Mouse (Mus musculus) lung, postnatal 14 days (tissue): ENCODE results near the gene Got1.
A peak's percentile ranks its signal among the peaks of the same experiment; 100 is the strongest.

Experiments
- DNase-seq: peaks from one replicate; pipeline ENCODE4 v3.0.0; 2021

Got1 gene

DNA sequence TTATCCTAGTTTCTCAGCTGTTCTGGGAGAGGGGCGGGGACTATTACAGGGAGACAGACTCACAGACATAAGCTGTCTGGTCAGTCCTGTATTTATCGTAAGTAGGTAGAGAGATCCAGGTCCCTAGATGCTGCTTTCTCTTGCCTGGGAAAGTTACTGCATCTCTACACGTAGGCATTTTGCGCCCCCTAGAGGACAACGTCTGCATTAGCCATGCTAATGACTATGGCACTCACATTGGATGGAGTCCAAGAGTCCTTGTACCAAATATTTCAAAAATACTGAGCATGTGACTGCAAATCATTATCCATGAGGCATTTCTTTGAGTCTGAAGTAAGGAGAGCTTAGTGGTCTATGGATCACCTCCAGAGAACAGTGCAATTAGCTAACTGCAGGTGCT, 45.5 kb downstream of the Got1 start:
- peak; percentile 62 for DNase-seq

DNA sequence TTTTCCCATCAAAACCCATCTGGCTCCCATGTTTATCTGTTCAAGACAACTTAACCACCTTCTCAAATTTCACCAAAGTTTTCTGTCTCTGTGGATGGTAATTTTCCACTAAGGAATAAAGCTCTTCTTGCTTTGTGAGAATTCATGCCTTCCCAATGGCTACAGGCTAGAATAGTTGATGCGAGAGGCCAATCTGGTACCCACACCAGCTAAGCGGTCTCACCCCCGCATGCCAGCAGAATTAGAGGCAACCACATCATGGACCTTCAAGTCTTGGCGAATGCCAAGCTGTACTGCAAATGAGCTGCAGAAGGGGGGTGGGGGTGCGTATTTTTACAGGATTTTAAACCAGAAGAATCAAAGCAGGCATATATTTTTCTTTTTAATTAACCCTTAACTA, 47.0 kb downstream of the Got1 start:
- DNase-seq = no peak

DNA sequence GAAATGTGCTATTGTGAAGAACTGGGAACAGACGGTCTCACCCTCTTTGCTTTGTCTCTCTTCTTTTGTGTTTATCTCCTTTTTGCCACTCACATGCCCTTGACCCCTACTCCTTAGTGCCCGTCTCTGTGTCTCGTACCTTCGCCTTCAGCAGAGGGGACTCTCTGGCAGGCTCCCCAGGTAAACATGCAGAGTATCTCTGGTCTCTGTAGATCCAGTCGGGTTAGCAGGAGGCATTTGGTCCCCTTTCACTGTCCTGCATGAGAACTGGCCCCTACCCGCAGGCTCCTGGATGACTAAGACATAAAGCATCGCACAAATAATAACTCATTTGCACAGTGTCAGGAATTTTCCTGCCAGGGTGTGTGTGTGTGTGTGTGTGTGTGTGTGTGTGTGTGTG, 48.3 kb downstream of the Got1 start:
- no peak for DNase-seq

DNA sequence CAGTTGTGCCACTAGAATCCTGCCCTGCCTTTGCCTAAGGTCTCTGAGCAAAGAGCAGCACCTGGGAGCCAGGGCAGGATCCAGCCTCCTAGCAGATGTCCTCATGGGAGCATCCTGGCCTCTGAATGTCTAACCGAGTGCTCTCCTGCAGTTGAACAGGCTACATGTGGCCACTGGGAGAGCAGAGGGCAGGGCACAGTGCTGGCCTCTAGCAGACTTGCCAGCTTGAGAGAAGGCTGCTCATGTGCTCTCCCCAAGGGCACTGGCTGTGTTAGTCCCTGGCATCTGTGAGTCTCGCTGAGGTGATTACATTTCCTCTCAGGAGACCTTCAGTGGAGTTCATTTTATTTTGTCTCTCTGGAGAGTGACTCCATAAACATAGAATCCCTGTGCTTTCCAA, 48.8 kb downstream of the Got1 start:
- DNase-seq = no peak

DNA sequence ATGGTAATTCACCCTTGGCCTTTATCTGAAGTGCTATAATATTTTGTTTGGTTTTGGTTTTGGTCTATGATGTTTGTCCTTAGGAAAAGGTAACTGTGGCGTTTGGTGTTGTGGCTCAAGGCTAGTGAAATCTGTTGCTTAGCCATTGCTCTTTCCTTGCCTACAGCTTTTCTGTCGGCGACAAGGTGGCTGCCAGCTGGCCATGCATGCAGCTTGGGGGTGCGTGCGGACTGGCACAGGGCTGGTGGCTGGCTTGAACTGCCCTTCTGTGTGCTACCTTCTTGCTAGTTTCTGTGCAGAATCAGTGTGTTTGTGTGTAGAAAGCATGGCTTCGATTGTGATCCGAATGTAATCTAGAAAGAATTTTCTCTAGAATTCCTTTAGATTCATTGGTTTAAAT, 51.6 kb downstream of the Got1 start:
- no peak for DNase-seq

DNA sequence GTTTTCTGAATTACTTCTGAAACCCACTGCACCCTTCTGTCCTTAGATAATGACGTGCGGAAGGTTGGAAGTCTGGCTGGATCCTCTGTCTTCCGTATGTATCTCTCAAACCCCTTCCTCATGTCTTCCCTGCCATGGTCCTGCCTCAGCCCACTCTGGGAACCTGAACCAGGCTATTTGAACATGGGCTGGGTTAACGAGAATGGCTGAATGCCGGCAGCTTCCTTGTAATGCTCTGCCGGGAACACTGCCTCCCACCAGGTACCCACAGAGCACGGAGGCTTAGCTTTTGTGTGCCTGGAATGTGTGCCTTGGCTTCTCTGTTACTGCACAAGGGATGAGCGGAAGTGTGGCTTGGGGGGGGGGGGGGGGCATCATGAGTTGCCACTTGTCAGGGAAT, 52.1 kb downstream of the Got1 start:
- no peak for DNase-seq

DNA sequence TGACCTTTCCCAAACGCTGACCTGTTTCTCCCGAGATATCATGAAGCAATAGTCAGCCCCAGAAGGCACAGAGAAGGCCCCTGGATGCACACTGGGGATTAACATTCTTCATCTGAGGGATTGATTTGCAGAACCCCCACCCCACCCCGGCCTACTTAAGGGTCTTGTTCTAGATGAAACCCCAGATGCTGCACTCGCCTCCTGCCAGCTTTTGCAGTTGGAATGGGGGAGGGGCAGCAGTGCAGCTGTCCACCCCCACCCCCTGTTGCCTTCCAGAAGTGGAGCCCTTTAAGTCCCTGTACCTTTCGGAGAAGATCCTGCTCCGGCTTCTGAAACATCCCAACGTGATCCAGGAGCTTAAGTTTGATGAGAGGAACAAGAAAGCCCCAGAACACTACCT, 55.1 kb downstream of the Got1 start:
- no peak for DNase-seq

DNA sequence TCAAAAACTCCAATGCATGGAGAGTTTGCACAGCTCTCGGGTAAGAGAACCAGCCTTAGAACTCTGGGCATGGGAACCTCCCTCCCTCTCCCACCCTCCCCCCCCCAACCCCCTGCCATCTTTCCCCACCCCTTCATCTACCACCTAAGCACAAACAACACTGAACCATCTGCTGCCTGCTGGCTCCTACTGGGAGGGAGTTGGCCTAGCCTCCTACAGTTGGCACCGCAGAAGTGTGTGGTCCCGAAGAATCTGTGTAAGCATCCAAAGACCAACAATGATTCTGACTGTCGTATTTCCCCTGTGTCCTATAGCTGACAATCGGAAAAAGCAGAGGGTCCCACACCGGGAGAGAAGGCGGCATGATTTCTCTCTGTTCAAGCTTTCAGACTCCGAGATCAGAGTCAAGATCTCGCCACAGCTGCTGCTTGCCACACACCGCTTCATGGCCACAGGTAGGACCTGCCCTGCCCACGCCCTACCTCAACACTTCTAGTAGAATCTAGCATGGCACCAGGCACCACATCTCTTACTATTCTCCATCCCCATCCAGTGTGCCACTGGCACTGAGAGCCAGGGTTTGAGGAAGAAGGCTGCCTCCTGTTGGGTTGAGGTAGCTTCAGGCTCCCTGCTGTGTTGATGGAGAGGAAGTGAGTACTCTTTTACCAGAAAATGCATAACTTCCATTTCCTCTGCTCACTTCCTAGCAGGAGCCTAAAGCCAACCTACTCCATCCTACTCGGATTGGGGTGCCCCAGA, 56.3 kb downstream of the Got1 start:
- DNase-seq = no peak

DNA sequence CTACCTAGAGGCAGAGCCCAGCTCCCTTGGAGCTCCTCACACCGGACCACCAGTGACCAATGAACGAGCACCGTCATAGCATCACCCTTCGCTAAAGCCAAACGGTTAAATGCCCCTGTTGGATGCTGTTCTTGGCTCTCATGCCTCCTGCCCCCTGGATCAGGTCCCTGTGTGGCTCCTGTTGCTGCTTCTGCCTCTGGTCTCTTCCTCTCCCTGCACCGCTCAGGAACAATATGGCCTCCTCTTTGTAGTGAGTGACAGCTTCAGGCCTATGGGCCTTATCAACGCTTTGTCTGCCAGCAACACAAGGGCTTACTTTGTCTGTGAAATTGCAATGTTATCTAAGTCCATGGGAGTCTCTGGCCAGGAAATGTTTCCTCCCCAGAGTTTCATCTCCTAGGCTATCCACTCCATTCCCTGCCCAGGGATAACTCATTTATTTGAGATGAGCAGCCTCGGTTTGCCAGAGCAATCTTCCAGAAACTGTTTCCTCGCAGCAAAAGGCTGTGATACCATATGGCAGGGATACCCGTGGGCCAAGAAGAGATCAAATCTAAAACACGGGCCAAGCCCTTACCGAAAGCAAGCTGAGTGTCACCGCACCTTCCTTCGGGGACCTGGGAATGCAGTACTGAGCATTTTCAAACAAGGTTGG, 58.7 kb downstream of the Got1 start:
- no peak for DNase-seq

DNA sequence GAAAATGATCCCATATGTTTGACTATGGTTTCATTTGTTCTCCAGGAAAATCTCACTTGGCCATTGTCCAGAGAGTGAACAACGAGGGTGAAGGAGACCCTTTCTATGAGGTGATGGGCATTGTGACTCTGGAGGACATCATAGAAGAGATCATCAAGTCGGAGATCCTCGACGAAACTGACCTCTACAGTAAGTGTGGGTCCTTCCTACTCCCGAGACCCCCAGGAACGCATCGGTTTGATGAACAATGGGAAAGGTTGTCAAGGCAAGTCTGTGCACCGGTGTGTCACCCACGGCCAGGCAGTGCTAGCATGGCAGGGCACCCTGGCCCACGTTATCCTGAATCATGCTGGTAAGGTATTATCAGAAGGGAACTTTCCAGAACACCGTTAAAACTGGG, 59.3 kb downstream of the Got1 start:
- DNase-seq = no peak

DNA sequence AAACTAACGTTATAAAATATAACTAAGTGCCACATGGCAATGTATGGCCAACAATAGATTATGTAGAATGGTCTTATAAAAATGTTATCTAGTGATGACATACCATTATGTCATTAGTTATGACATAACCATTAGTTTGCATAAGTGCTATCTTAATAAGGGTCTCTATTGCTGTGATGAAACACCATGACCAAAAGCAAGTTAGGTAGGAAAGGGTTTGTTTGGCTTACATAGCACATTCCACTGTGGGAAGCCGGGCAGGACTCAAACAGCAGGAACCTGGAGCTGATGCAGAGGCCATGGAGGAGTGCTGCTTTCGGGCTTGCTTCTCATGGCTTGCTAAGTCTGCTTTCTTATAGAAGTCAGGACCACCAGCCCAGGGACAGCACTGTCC, 60.1 kb downstream of the Got1 start:
- no peak for DNase-seq

DNA sequence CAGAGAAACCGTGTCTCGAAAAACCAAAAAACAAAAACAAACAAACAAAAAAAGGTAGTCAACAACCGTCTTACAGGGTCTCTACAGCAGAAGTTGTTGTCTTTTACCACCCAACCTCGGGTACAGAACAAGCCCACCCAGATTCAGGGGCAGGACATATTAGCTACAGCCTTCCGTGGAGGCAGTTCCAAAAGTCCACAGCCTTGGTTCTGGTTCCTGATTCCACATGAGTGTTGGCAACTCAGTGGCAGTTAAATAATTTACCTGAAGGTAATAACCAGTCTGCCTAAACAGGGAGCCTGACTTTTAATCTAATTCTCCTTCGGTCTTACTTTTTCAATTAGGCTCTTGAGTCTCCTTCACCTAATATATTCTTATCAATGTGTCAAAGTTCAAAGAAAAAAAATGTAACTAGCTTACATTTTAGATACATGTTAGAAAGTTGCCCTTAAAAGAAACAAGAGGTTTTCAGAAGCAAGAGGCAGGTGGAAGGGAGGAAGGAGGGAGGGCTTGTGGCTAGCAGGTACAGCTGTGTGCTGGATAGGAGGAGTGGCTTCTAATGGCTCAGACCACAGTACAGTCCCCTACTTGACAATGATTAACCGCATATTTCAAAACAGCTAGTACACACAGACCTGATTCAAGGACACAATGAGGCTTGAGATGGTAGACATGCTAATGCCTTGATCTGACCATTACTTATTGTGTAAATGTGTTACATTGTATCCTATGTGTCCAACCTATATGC, 60.7 kb downstream of the Got1 start:
- DNase-seq = no peak

DNA sequence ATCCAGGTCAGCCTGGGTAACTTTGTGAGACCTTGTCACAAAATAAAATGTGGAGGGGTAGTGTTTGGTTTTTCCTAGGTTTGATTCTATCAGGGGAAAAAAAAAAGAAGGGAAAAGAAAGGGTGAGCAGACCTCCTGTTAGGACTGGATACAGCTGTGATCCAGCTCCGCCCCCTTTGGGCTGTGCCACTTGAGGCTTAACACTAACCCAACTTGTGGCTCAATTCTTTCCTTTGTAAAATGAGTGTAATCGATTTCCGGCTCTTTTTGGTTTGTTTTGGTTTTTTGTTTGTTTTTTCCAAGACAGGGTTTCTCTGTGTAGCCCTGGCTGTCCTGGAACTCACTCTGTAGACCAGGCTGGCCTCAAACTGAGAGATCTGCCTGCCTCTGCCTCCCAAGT, 62.3 kb downstream of the Got1 start:
- DNase-seq = no peak

DNA sequence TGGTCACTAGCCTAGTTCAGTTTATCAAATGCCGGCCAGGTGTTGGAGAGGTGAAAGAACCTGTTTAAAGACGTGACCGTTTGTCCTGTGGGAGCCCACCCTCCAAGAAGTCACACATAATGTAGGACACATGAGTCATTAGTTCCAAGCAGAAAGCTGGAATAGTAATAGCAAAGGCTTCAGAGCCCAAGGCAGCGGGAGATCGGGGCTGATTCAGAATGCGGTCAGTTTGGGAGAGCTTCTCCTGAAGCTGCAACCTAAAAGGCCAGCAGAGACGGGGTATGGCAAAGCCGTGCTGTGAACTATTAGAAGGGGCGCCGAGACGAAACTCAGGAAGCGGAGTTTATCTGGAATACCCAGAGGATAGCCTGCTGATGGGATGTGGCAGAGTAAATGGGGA, 63.9 kb downstream of the Got1 start:
- no peak for DNase-seq

DNA sequence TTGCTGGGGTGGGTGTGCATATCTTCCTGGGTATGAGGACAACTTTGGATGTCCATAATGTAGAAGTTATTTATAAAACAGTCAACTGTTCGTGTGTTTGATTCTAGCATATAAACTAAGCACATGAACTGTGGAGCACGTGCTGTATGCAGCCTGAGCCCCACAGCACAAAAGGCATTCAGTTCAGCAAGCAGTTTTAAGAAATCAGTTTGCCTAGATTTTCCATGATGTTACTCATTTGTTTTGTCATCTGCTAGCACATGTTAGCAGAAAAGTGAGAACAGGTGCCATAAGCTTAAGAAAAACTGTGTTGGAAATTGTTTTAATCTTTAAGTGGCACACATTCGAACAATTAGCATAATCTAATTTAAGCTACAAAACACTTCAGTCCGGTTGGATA, 64.5 kb downstream of the Got1 start:
- DNase-seq = no peak

DNA sequence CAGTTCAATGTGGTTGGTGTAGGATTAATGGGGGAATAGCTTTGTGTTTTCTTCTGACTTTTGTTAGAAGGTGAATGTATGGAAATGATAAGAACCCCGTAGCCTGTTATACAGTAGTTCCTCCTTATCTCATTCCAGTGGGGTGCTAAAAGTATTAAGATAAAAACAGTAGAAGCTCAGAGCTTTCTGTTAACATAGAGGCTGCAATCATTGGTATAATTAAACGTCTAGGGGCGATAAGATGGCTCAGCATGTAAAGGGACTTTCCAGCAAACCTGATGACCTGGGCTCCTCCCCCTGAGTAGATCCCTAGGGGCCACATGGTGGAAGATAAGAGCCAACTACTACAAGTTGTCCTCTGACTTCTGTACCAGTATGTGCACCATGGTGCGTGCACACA, 71.4 kb downstream of the Got1 start:
- DNase-seq = no peak

DNA sequence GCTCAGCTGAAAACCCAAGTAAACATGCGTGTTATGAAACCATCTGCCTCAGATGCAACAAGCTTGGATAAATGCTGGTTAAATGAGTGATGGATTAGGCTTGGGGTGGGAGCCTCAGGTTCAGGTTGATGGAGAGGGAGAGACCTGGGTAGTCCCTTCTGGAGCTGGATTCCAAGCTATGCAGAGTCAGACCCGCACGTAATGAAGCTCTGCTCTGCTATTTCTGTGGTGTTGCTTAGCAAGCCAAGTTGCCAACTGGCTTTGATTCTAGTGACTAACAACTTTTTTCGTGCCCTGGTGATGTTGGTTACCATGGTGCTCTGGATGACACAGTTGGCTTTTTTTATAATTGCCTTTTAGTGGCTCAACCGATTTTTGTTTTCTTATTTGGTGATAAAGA, 72.2 kb downstream of the Got1 start:
- no peak for DNase-seq

DNA sequence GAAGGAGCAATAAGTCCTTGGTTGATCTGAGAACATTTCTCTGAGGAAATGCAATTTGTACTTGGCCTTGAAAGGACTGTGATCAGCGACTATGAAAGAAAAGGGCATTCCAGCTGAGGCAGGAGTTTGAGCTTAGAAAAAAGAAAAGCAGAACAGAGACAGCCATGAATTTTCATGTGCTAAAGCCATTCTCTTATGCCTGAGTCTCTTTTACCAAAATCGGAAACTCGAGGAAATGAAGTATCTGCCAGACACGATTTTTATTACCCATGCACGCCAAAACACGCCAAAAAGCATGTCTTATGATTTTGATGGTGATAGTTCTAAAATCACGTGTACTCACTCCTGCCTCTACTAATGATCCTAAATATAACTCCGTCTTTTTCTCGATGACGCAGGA, 72.8 kb downstream of the Got1 start:
- DNase-seq = no peak
